Mouse (Mus musculus) testis, adult 2 months (tissue): ENCODE data around the gene Ccdc163.

Source experiments
- CTCF ChIP-seq: fragments of 200-500 bp; IDR thresholded peaks from 2 replicates; pipeline ENCODE4 v1.5.1; 2012; ENCODE audit warnings: low read depth, mild to moderate bottlenecking, inconsistent platforms, low read length, moderate library complexity; ENCODE audit not compliant: control insufficient read depth, insufficient read depth, insufficient replicate concordance
- POLR2A ChIP-seq: fragments of 200-500 bp; IDR thresholded peaks from 2 replicates; pipeline ENCODE4 v1.6.1; 2012; ENCODE audit warnings: low read depth, mild to moderate bottlenecking, inconsistent platforms, low read length, moderate library complexity; ENCODE audit not compliant: control insufficient read depth

GRCm38 (mm10) chr4:116720343-116721097, 12.2 kb downstream of the Ccdc163 start, which contains the start of gene Tesk2:
- no peak for TF ChIP-seq CTCF
- 0 out of 2 replicates have a peak, but pooled peaks have one; percentile 7 for TF ChIP-seq POLR2A
